Mouse (Mus musculus) ES-E14 (cell line): ENCODE data around the gene Nop53.

ENCODE experiments used
- CHD2 ChIP-seq: IDR thresholded peaks from 2 replicates; pipeline ENCODE4 v1.6.1; 2014; ENCODE audit warnings: mild to moderate bottlenecking, low read depth, low read length, inconsistent platforms
- MAFK ChIP-seq: IDR thresholded peaks from 2 replicates; pipeline ENCODE4 v1.6.1; 2014; ENCODE audit warnings: mild to moderate bottlenecking, low read depth, low read length, inconsistent platforms; ENCODE audit not compliant: insufficient read depth
- ZC3H11A ChIP-seq: IDR thresholded peaks from 2 replicates; pipeline ENCODE4 v1.6.1; 2012; ENCODE audit warnings: low read depth, mild to moderate bottlenecking, inconsistent platforms, low read length, borderline replicate concordance

GRCm38 (mm10) chr7:15938621-15939020, 7.3 kb downstream of the Nop53 start:
- TF ChIP-seq CHD2 (no peak), ZC3H11A (no peak), MAFK (no peak)
